Mouse (Mus musculus) kidney, adult 2 months (tissue): ENCODE measurements around the gene Nrxn3.

ENCODE experiments used
- CTCF ChIP-seq: fragments of 200-500 bp; conservative IDR thresholded peaks from 2 replicates; pipeline ENCODE4 v1.5.1; 2011; ENCODE audit warnings: low read depth, mild to moderate bottlenecking, control low read depth, low read length, moderate library complexity, mixed read lengths; ENCODE audit not compliant: insufficient read depth, insufficient read length
- POLR2A ChIP-seq: fragments of 200-500 bp; IDR thresholded peaks from one replicate; pipeline ENCODE4 v1.6.1; 2011; ENCODE audit warnings: low read depth, low read length, control low read depth

GRCm38 (mm10) chr12:89035984-89036618 lies 313.4 kb downstream of the Nrxn3 start:
- TF ChIP-seq POLR2A (no peak), CTCF (no peak)
